Mouse (Mus musculus) lung, adult 2 months (tissue): ENCODE measurements around the gene Ankrd17.

Experiments
- CTCF ChIP-seq: fragments of 200-500 bp; IDR thresholded peaks from 2 replicates; pipeline ENCODE4 v1.5.1; 2011; ENCODE audit warnings: mild to moderate bottlenecking, low read length, control low read depth; ENCODE audit not compliant: insufficient read depth
- POLR2A ChIP-seq: fragments of 200-500 bp; IDR thresholded peaks from 2 replicates; pipeline ENCODE4 v1.6.1; 2011; ENCODE audit warnings: low read depth, mild to moderate bottlenecking, control low read depth, low read length, borderline replicate concordance; ENCODE audit errors: extremely low read depth

GRCm38 (mm10) chr5:90245416-90245815 is 121.0 kb downstream of the Ankrd17 start:
- TF ChIP-seq POLR2A: no peak
- no peak for TF ChIP-seq CTCF
